Mouse (Mus musculus) ES-E14 (cell line): ENCODE measurements around the gene Rundc1. TPM values are rescaled to one million over a fixed set of nuclear protein-coding genes. Genes with fewer than 3 reads are reported as not detected.

ENCODE experiments used
- DNase-seq: peaks from one replicate; pipeline ENCODE4 v3.0.0-alpha.2; 2013; ENCODE audit warnings: low read depth, low spot score
- H3K27ac ChIP-seq: 2 replicates; pipeline ENCODE4 v1.5.1; 2012; ENCODE audit warnings: low read depth, mild to moderate bottlenecking, low read length, moderate library complexity, mixed read lengths; ENCODE audit not compliant: poor library complexity, insufficient read depth, severe bottlenecking
- H3K36me3 ChIP-seq: 2 replicates; pipeline ENCODE4 v1.6.1; 2012; ENCODE audit warnings: mild to moderate bottlenecking, low read length, moderate library complexity, mixed read lengths; ENCODE audit not compliant: control insufficient read depth, poor library complexity, insufficient read depth, severe bottlenecking
- H3K4me1 ChIP-seq, 2 experiments: fragments of 150-350 bp in 1 of 2; sonication (generic) in 1 of 2; 2 replicates each; pipeline ENCODE4 v1.6.1; 2012; ENCODE audit warnings: low read length in 2 of 2, mild to moderate bottlenecking in 1 of 2, mixed read lengths in 1 of 2; ENCODE audit not compliant: control insufficient read depth in 2 of 2, insufficient read depth in 2 of 2, poor library complexity in 1 of 2
- H3K4me3 ChIP-seq, 2 experiments: fragments of 150-350 bp in 1 of 2; sonication (generic) in 1 of 2; 2 replicates each; pipeline ENCODE4 v1.5.1; 2012; ENCODE audit warnings: low read length in 2 of 2, low read depth in 1 of 2, mild to moderate bottlenecking in 1 of 2, mixed read lengths in 1 of 2; ENCODE audit not compliant: insufficient read depth in 1 of 2, poor library complexity in 1 of 2, severe bottlenecking in 1 of 2
- H3K9ac ChIP-seq: 2 replicates; pipeline ENCODE4 v1.6.1; 2012; ENCODE audit warnings: low read depth, mild to moderate bottlenecking, low read length, mixed read lengths; ENCODE audit not compliant: poor library complexity, insufficient read depth, severe bottlenecking
- H3K9me3 ChIP-seq: fragments of 150-350 bp; sonication (generic); 2 replicates; pipeline ENCODE4 v1.6.1; 2012; ENCODE audit warnings: low read depth, mild to moderate bottlenecking, low read length; ENCODE audit not compliant: control insufficient read depth, insufficient read depth
- CHD2 ChIP-seq: IDR thresholded peaks from 2 replicates; pipeline ENCODE4 v1.6.1; 2014; ENCODE audit warnings: mild to moderate bottlenecking, low read depth, low read length, inconsistent platforms
- HCFC1 ChIP-seq: IDR thresholded peaks from 2 replicates; pipeline ENCODE4 v1.6.1; 2012; ENCODE audit warnings: low read length, inconsistent platforms, borderline replicate concordance; ENCODE audit not compliant: insufficient read depth
- MAFK ChIP-seq: IDR thresholded peaks from 2 replicates; pipeline ENCODE4 v1.6.1; 2014; ENCODE audit warnings: mild to moderate bottlenecking, low read depth, low read length, inconsistent platforms; ENCODE audit not compliant: insufficient read depth
- ZC3H11A ChIP-seq: IDR thresholded peaks from 2 replicates; pipeline ENCODE4 v1.6.1; 2012; ENCODE audit warnings: low read depth, mild to moderate bottlenecking, inconsistent platforms, low read length, borderline replicate concordance
- ZNF384 ChIP-seq: IDR thresholded peaks from 2 replicates; pipeline ENCODE4 v1.6.1; 2012; ENCODE audit warnings: low read depth, low read length, inconsistent platforms
- in situ Hi-C, 2 experiments: fragments of 600-800 bp; cut with MboI; formaldehyde crosslinking; loops; one replicate each; pipeline ENCODE4 v1.15.1; 2025; ENCODE audit warnings: low sequenced_read_pairs in 2 of 2, inconsistent platforms in 1 of 2; ENCODE audit not compliant: unreplicated experiment in 2 of 2
- total RNA-seq: library from RNA; depleted of rRNA; stranded (reverse); fragments of 300-350 nt; gene quantifications from 2 replicates; pipeline ENCODE4 v1.2.3, GENCODE M21; 2012

The Rundc1 gene
- total RNA-seq, 1 experiment, result 6.9 TPM

DNA sequence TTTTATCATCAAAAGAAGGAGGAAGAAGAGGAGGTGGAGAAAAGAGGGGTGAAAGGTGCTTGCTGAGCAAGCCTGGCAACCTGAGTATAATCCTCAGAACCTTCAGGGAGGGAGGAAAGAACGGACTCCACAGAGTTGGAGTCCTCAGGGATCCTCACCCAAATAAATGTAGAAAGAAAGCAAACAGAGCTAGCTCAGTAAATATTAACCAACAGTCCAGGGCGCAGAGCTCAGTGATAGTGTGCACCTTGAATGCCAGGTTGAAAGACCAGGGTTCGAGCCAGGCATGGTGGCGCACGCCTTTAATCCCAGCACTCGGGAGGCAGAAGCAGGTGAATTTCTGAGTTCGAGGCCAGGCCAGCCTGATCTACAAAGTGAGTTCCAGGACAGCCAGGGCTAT, 30.7 kb downstream of the Rundc1 start:
- Histone ChIP-seq H3K9ac (no peak overlapping the region), H3K36me3 (peaks cover 7% of the 10 kb centered on the region; the same call in 1 of the 2 replicates), H3K27ac (no peak overlapping the region), H3K9me3 (no peaks in the 10 kb centered on the region), H3K4me3 (no peak overlapping the region), H3K4me1 (peaks cover 10 to 26% of the 10 kb centered on the region in 2 experiments; a peak in 3 of 4 replicates)
- in situ Hi-C loops, result no loop called here
- DNase-seq, result no peak
- TF ChIP-seq ZC3H11A, result no peak
- TF ChIP-seq HCFC1, result no peak
- no peak for TF ChIP-seq MAFK
- no peak for TF ChIP-seq CHD2
- TF ChIP-seq ZNF384, result no peak

DNA sequence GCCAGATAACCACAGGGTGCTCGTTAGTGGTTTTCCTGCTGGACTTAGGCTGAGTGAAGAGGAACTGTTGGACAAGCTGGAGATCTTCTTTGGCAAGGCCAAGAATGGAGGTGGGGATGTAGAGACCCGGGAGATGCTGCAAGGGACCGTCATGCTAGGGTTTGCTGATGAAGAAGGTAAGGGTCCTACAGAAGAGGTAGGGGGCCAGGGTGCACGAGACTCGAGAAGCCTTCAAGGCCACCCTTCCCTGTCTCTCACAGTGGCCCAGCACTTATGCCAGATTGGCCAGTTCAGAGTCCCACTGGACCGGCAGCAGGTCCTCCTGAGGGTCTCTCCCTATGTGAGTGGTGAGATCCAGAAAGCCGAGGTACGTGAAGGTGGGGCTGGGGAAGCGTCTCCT, 32.7 kb downstream of the Rundc1 start:
- Histone ChIP-seq H3K4me3 (no peak overlapping the region), H3K27ac (no peak overlapping the region), H3K9me3 (no peaks in the 10 kb centered on the region), H3K4me1 (peaks cover 4 to 28% of the 10 kb centered on the region in 2 experiments; a peak in 3 of 4 replicates), H3K9ac (no peak overlapping the region), H3K36me3 (peaks cover 23% of the 10 kb centered on the region)
- in situ Hi-C loops, result no loop called here
- DNase-seq, result no peak
- TF ChIP-seq HCFC1, result no peak
- TF ChIP-seq CHD2, result no peak
- TF ChIP-seq MAFK, result no peak
- TF ChIP-seq ZC3H11A, result no peak
- TF ChIP-seq ZNF384, result no peak

DNA sequence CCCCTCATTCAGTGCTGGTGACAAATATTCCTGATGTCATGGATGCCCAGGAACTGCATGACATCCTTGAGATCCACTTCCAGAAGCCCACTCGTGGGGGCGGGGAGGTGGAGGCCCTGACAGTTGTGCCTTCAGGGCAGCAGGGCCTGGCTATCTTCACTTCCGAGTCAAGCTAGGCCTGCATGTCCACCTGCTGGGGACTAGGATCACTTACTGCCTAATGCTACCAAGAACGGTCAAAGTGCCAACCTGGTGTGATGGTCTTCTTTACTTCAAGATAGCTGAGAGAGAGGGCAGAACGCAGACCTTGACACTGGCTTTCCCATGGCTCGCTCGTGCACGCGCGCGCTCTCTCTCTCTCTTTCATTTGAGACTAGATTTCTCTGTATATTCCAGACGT, 33.3 kb downstream of the Rundc1 start:
- Histone ChIP-seq H3K27ac (no peak overlapping the region), H3K9ac (no peak overlapping the region), H3K9me3 (no peaks in the 10 kb centered on the region), H3K4me3 (no peak overlapping the region), H3K36me3 (peaks cover 23% of the 10 kb centered on the region), H3K4me1 (peaks cover 4 to 32% of the 10 kb centered on the region in 2 experiments; a peak in 3 of 4 replicates)
- in situ Hi-C loops, result no loop called here
- TF ChIP-seq ZNF384 (no peak), MAFK (no peak)
- DNase-seq, result no peak

DNA sequence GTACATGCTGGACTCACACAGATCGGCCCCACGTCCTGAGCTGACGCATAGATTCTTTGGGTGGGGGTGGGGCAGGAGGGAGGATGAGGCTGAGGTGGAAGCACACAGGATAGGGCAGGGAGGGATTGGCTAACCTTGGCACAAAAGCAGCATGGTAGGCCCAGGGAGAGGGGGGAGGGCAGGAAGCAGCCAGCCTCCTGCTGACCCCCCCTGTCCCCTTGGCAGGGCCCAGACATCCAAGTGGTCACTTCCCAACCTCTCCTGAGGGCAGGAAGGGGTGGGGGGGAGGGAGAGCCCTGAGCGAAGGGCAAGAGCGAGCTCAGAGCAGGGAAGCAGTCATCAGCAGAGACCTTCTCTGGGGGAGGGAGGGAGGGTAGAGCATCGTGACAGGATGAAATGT, 34.8 kb downstream of the Rundc1 start:
- Histone ChIP-seq H3K4me1 (peaks cover 9 to 39% of the 10 kb centered on the region in 2 experiments; a peak in 3 of 4 replicates), H3K27ac (peak overlapping the region; percentile 59; the same call in 1 of the 2 replicates)
- in situ Hi-C loops, result no loop called here

DNA sequence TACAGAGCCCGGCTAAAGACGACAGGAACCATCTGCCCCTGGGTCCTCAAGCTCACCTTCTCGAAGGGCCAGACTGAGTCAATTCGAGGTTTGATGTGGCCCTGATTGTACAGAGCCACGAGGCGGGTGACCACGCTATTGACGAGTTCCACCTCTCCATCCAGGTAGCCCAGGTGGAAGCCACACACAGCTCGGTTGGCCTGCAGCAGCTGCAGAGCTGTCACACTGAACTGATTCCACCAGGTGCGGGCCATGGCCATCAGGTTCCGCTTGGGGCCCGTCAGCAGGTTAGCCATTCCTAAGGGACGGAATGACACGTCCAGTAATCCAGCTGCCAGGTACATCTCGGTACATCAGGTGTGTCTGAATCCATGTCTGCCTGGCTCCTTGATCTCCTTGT, 35.4 kb downstream of the Rundc1 start:
- peak overlapping the region; percentile 5 to 6; a peak in 1 of 4 replicates for H3K4me3 ChIP-seq
- no peak overlapping the region for H3K9ac ChIP-seq
- no peak overlapping the region for H3K27ac ChIP-seq
- H3K36me3 ChIP-seq, result peaks cover 23% of the 10 kb centered on the region
- no peak for TF ChIP-seq ZNF384
- TF ChIP-seq MAFK, result no peak
- TF ChIP-seq HCFC1, result no peak
- TF ChIP-seq ZC3H11A, result no peak
- no peak for TF ChIP-seq CHD2
- in situ Hi-C loops, result no loop called here
- DNase-seq, result no peak
- no peaks in the 10 kb centered on the region for H3K9me3 ChIP-seq
- H3K4me1 ChIP-seq, result peaks cover 9 to 39% of the 10 kb centered on the region in 2 experiments; a peak in 3 of 4 replicates

More for the DNA sequence above, 34.8 kb downstream of the Rundc1 start:
- Histone ChIP-seq H3K4me3 (peak overlapping the region; percentile 17 to 31; a peak in 1 of 4 replicates), H3K9ac (peak overlapping the region; percentile 62), H3K36me3 (peaks cover 23% of the 10 kb centered on the region), H3K9me3 (no peaks in the 10 kb centered on the region)
- no peak for DNase-seq
- no peak for TF ChIP-seq MAFK
- no peak for TF ChIP-seq ZNF384
- TF ChIP-seq HCFC1, result no peak
- no peak for TF ChIP-seq CHD2
- TF ChIP-seq ZC3H11A, result no peak
